Mouse (Mus musculus) midbrain, embryonic 15.5 days (tissue): Measurements from ENCODE around the gene Chd1. TPM values are rescaled to one million over a fixed set of nuclear protein-coding genes. Genes with fewer than 3 reads are reported as not detected.

Experiments
- ATAC-seq: fragments of 200-750 bp; cut with Nextera tagmentation; replicated peaks from 2 replicates; pipeline ENCODE4 v1.8.0; 2017; ENCODE audit warnings: moderate TSS enrichment
- H3K27ac ChIP-seq: fragments of 300-500 bp; sonication (generic); 2 replicates; pipeline ENCODE4 v1.5.1; 2015; ENCODE audit warnings: mild to moderate bottlenecking, inconsistent platforms
- H3K27me3 ChIP-seq: fragments of 300-500 bp; sonication (generic); replicated peaks from 2 replicates; pipeline ENCODE4 v1.6.1; 2015; ENCODE audit warnings: inconsistent platforms
- H3K36me3 ChIP-seq: fragments of 300-500 bp; sonication (generic); replicated peaks from 2 replicates; pipeline ENCODE4 v1.6.1; 2015; ENCODE audit warnings: inconsistent platforms
- H3K4me1 ChIP-seq: fragments of 300-500 bp; sonication (generic); 2 replicates; pipeline ENCODE4 v1.6.1; 2015; ENCODE audit warnings: inconsistent platforms
- H3K4me2 ChIP-seq: fragments of 300-500 bp; sonication (generic); 2 replicates; pipeline ENCODE4 v1.6.1; 2015; ENCODE audit warnings: inconsistent platforms, mild to moderate bottlenecking, moderate library complexity
- H3K4me3 ChIP-seq: fragments of 300-500 bp; sonication (generic); 2 replicates; pipeline ENCODE4 v1.5.1; 2015; ENCODE audit warnings: mild to moderate bottlenecking, inconsistent platforms
- H3K9ac ChIP-seq: fragments of 300-500 bp; sonication (generic); 2 replicates; pipeline ENCODE4 v1.6.1; 2015; ENCODE audit warnings: mild to moderate bottlenecking, inconsistent platforms
- H3K9me3 ChIP-seq: fragments of 300-500 bp; sonication (generic); 2 replicates; pipeline ENCODE4 v1.6.1; 2016; ENCODE audit warnings: inconsistent platforms
- WGBS: fragments of 180-500 bp; shearing (Covaris S2); methylation state at CpG from one replicate; pipeline ENCODE4 v1.1.7; 2015; ENCODE audit warnings: mixed read lengths; 5-methylcytosine and 5-hydroxymethylcytosine counted together
- polyA plus RNA-seq: library from polyadenylated mRNA; unstranded; fragments of >200 nt; fragmentation: Nextera tagmentation; extraction: Ambion mirVana; gene quantifications from 2 replicates; pipeline ENCODE4 v1.2.1, GENCODE M21; 2015

The Chd1 gene
- polyA plus RNA-seq = 16.3 and 16.5 TPM in 2 replicates

DNA sequence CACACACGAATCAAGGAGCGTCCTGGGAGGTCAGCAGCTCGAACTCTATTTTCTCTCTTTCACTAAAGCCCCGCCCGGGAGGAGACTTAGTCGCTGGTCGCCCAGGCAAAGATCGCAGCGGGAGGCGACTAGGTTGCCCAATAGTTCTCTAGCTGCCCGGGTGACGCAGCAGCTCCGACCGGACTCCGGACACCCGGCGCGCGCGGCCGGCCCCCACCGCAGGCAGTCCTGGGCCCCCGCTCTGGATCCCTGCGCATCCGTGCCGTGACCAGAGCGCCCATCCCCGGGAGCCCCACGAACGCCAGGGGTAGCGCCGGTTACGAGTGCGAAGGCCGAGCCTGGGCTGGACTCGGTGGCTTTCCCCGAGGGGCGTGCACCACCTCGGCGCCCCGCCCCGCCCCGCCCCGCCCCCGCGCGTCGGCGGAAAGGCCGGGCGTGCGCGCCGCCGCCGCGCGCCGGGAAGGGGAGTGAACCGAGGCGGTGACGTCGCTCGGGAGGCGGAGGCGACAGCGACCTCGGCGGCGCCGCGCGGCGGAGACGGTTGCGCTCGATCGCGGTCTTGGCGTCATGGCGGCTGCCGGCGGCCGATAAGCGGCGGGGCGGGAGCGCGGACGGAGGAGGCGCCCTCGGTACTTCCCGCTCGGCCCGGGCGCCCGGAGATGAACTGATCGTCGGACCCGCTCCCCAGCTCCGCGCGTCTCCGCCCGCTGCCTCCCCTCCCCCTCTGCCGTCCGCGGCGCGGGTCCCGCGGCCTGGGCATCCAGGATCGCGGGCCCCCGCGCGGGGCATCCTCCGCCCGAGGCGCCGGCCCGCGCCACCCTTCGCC lies at the start of gene Chd1:
Chd1 (plus strand) TSS at position 493 of the 826 bp plus-strand sequence.
- Histone ChIP-seq H3K27ac (peak within 1 kb of the TSS; percentile 96), H3K9me3 (no peaks in the 10 kb centered on the region), H3K27me3 (no peaks in the 10 kb centered on the region), H3K4me3 (peak within 1 kb of the TSS; percentile 59), H3K4me1 (peaks cover 37% of the 10 kb centered on the region), H3K9ac (peak within 1 kb of the TSS; percentile 88), H3K36me3 (peaks cover 5% of the 10 kb centered on the region; the same call in 1 of the 2 replicates), H3K4me2 (peak within 1 kb of the TSS; percentile 96)
- peak; percentile 95 for ATAC-seq
- whole genome bisulfite sequencing = under 1% methylated on average over 88 of the region's 124 CpGs

DNA sequence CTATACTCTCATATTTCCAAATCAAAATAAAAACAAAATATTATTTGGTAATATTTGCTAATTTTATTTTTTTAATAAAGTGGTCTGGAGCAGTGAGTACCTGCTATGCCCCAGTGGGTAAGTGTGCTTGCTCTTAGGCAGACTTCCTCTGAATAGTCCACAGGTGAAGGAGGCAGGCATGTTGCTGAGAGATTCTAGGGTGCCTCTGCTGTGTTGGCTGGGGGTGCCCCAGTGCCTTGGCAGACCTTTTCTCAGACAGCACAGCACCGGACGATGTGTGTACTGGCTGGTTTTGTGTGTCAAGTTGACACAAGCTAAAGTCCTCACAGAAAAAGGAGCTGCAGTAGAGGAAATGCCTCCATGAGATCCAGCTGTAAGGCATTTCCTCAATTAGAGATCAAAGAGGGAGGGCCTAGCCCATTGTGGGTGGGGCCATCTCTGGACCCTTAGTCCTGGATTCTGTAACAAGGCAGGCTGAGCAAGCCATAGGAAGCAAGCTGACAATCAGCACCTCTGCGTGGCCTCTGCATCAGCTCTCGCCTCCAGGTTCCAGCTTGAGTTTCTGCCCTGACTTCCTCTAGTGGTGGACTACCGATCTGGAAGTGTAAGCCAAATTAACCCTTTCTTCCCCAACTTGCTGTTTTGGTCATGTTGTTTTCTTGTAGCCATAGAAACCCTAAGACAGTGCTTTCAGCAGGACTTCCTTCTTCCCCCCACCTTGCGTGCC lies 47.7 kb upstream of the Chd1 start:
- Histone ChIP-seq H3K27ac (no peak overlapping the region), H3K4me2 (no peak overlapping the region), H3K9me3 (no peaks in the 10 kb centered on the region), H3K4me1 (no peaks in the 10 kb centered on the region), H3K4me3 (no peak overlapping the region), H3K27me3 (no peaks in the 10 kb centered on the region), H3K9ac (no peak overlapping the region), H3K36me3 (no peaks in the 10 kb centered on the region)
- WGBS = 29% methylated on average over 6 of the region's 6 CpGs
- no peak for ATAC-seq

DNA sequence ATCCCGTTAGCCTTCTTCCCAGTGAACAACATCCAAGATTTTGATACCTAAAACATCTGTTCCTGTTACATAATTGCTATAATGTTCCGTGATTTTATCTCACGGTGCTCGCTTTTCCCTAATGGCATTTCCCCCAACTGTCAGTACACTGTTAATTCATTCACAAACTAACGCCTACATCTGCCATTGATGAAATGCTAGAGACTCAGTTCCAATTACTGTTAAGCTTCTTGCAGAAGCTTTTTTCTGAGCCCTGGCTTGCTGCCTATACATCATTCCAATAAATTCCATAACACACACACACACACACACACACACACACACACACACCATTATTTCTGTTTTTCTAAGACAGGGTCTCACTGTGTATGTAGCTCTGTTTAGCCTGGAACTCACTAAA lies 31.9 kb upstream of the Chd1 start:
- no peaks in the 10 kb centered on the region for H3K27me3 ChIP-seq
- H3K9me3 ChIP-seq = no peaks in the 10 kb centered on the region
- WGBS = 69% methylated on average over 5 of the region's 5 CpGs
- no peaks in the 10 kb centered on the region for H3K36me3 ChIP-seq
- H3K4me2 ChIP-seq = no peak overlapping the region
- no peak overlapping the region for H3K4me3 ChIP-seq
- no peak overlapping the region for H3K27ac ChIP-seq
- H3K4me1 ChIP-seq = no peaks in the 10 kb centered on the region
- no peak for ATAC-seq
- H3K9ac ChIP-seq = no peak overlapping the region

DNA sequence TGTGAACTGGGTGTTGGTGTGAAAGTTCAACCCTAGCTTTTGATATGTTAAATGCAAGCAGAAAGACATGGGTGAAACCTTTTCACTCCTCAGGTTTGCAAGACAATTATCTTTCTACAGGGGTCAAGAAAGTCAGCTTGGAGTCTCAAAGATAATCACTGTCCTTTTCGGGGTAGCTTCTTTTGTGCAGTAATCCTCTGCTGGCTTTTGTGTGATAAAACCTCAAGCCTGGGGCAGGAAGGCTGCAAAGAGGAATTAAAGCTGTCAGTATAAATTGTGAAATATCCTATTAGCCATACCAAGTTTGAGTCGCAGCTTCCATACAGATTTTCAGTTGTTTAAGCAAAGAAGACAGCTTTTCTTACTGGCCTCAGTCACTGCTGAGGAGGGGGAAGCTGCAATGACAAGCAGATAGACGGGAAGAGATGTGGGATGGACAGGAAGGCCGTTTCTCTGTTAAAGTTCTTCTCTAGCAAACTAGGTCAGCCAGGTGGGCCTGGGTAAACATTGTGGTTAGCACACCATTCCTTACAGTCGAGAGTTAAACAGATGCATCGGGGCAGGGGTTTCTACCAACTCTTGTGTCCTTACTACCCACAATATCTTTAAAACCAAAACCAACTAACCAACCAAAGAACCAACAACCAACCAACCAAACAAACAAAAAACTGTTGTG lies 26.7 kb upstream of the Chd1 start:
- 3% methylated on average over 6 of the region's 6 CpGs for WGBS
- H3K36me3 ChIP-seq = no peaks in the 10 kb centered on the region
- H3K4me3 ChIP-seq = no peak overlapping the region
- no peak overlapping the region for H3K9ac ChIP-seq
- H3K4me1 ChIP-seq = no peaks in the 10 kb centered on the region
- no peak overlapping the region for H3K4me2 ChIP-seq
- H3K9me3 ChIP-seq = no peaks in the 10 kb centered on the region
- H3K27ac ChIP-seq = no peak overlapping the region
- ATAC-seq = no peak
- H3K27me3 ChIP-seq = no peaks in the 10 kb centered on the region

DNA sequence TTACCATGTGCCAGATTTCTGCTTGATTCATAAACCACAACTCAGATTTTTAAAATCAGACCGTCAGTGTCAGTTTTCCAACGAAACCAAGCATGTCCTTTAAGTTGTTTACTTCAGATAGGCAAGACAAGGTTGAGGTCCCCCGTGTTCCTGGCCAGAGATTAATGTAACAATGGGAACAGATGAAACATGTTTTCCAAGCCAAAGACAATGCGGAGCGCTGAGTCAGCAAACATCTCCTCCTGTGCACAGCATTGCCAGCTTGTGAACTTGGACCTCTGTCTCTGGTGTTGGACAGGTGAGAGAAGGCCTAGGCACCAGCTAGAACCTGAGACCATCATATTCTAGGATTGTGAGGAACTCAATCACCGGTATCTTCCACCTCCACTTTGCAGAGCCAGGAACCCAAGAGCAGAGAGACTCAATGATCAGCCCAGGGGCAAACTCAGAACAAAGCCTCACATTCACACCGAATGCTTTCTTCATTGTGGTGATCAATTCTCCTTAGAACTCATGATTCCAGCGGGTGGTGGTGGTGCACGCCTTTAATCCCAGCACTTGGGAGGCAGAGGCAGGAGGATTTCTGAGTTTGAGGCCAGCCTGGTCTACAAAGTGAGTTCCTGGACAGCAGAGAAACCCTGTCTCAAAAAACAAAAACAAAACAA lies 24.7 kb upstream of the Chd1 start:
- H3K4me2 ChIP-seq = no peak overlapping the region
- H3K36me3 ChIP-seq = no peaks in the 10 kb centered on the region
- no peak overlapping the region for H3K4me3 ChIP-seq
- H3K27ac ChIP-seq = no peak overlapping the region
- no peaks in the 10 kb centered on the region for H3K27me3 ChIP-seq
- WGBS = 88% methylated on average over 9 of the region's 9 CpGs
- no peak overlapping the region for H3K9ac ChIP-seq
- H3K4me1 ChIP-seq = no peaks in the 10 kb centered on the region
- no peaks in the 10 kb centered on the region for H3K9me3 ChIP-seq
- ATAC-seq = no peak

DNA sequence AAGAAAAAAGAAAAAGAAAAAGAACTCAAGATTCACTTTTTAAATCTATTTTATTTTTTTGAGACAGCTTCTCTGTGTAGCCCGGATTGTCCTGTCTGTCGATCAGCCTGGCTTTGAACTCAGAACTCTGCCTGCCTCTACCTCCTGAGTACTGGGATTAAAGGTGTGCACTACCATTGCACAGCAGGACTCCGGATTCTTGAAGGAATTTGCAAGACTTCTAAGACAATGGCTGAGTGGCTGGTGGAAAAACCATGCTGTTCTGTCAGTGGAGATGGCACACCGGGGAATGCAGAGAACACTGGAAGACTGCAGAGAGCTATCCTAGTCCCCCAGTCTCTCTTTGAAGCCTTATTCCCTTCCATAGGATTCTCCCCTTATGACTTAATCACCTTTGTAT lies 24.1 kb upstream of the Chd1 start:
- Histone ChIP-seq H3K27me3 (no peaks in the 10 kb centered on the region), H3K36me3 (no peaks in the 10 kb centered on the region), H3K27ac (no peak overlapping the region), H3K4me1 (no peaks in the 10 kb centered on the region), H3K4me3 (no peak overlapping the region), H3K9me3 (no peaks in the 10 kb centered on the region), H3K4me2 (no peak overlapping the region), H3K9ac (no peak overlapping the region)
- 68% methylated on average over 4 of the region's 4 CpGs for WGBS
- no peak for ATAC-seq

DNA sequence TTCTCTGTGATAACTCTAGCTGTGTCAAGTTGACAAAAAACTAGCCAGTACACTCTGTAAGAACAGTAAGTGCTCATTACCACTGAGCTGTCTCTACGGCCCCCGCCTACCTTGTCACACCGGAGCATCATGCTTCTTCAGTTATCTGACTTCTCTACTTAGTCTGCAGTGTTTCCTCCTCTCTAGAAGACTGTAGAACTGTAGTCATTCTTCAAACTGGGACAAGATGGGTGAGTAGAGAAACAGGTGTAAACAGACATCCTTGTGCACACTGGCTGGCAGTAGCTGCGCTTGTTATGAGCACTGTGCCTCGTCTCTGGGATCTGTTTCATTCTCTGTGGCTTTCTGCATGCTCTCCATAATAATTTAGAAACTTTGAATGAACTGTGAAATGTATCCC lies 18.4 kb upstream of the Chd1 start:
- no peak overlapping the region for H3K9ac ChIP-seq
- no peak overlapping the region for H3K4me3 ChIP-seq
- WGBS = 89% methylated on average over 5 of the region's 5 CpGs
- no peaks in the 10 kb centered on the region for H3K27me3 ChIP-seq
- no peaks in the 10 kb centered on the region for H3K4me1 ChIP-seq
- no peak overlapping the region for H3K27ac ChIP-seq
- no peak for ATAC-seq
- no peaks in the 10 kb centered on the region for H3K36me3 ChIP-seq
- H3K9me3 ChIP-seq = no peaks in the 10 kb centered on the region
- no peak overlapping the region for H3K4me2 ChIP-seq

DNA sequence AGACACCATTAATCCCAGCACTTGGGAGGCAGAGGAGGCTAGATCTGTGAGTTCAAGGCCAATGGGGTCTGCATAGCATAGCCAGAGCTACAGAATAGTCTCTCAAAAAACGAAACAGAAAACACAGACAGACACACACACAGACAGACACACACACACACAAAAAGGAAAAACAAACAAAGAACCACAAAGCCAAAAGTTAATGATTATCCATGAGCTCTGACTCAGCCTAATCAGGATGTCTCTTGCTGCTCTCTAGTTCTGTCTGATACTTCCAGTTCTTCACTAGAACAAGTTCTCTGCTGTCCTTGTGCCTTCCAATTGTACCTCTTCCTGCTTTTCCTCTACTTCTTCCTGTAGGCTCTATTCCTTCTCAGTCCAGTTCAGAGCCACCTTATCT lies 14.5 kb upstream of the Chd1 start:
- Histone ChIP-seq H3K4me3 (no peak overlapping the region), H3K9me3 (no peaks in the 10 kb centered on the region), H3K27me3 (no peaks in the 10 kb centered on the region), H3K27ac (no peak overlapping the region), H3K4me1 (no peaks in the 10 kb centered on the region), H3K36me3 (no peaks in the 10 kb centered on the region), H3K9ac (no peak overlapping the region), H3K4me2 (no peak overlapping the region)
- ATAC-seq = no peak
- 91% methylated on average over 1 of the region's 1 CpGs for WGBS

DNA sequence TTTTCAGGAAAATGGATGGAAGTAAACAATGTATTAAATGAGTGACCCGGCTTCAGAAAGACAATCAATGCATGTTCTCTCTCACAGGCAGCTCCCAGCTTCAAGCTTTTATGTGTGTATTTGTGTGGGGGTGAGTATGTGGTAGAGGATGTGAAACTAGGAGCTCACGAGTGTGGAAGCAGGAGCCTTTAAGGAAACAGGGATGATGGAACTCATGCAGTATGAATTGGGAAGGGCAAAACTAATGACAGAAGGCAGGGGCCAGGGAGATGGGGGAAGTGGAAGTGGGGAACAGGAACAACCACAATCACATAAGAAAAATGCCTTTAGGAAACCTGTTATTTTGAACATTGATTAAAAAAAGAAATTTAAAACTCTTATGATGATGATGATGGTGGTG lies 9.2 kb upstream of the Chd1 start:
- no peaks in the 10 kb centered on the region for H3K27me3 ChIP-seq
- 85% methylated on average over 2 of the region's 2 CpGs for WGBS
- no peaks in the 10 kb centered on the region for H3K36me3 ChIP-seq
- H3K9ac ChIP-seq = no peak overlapping the region
- H3K27ac ChIP-seq = no peak overlapping the region
- ATAC-seq = no peak
- no peaks in the 10 kb centered on the region for H3K4me1 ChIP-seq
- no peak overlapping the region for H3K4me3 ChIP-seq
- no peaks in the 10 kb centered on the region for H3K9me3 ChIP-seq
- H3K4me2 ChIP-seq = no peak overlapping the region

DNA sequence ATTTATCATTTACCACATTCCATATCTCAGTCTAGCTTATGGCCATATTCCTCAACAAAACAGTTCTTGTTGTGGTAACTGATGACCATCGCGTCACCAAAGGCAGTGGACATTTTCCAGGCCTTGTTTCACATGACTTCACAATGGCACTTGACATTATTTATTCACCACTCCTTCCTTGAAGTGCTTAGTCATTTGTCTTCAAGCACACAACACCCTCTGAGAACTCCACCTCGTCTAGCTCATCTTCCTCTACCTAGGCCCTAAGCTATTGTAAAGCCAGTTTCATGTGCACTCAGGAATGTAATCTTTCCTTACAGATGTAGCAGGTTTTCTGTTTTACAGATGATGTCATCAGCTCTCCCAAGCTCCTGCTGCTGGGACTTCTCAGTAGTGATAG lies 5.8 kb upstream of the Chd1 start:
- no peak overlapping the region for H3K4me2 ChIP-seq
- H3K27ac ChIP-seq = no peak overlapping the region
- H3K36me3 ChIP-seq = no peaks in the 10 kb centered on the region
- H3K9ac ChIP-seq = no peak overlapping the region
- no peaks in the 10 kb centered on the region for H3K9me3 ChIP-seq
- WGBS = 89% methylated on average over 3 of the region's 3 CpGs
- H3K4me3 ChIP-seq = no peak overlapping the region
- no peaks in the 10 kb centered on the region for H3K27me3 ChIP-seq
- H3K4me1 ChIP-seq = peaks cover 3% of the 10 kb centered on the region
- no peak for ATAC-seq

DNA sequence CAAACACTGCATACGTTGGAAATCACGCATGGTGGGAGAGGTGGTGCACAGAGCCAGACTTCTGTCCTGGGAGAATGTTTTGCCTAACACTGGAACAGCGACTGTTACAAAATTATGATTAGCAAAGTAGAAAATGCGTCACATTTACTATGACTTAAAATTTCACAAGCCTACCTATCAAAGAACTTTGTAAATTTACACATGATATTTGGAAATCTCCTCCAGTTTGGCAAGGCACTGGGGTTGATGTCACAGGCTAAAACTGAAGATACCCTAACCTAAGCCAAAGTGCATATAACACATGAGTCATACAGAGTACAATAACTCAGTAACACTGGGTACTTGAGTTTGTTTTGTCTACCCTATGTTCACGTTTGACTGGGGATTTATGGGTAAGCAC lies 3.3 kb upstream of the Chd1 start:
- no peak for ATAC-seq
- Histone ChIP-seq H3K9me3 (no peaks in the 10 kb centered on the region), H3K4me1 (peaks cover 12% of the 10 kb centered on the region), H3K9ac (no peak overlapping the region), H3K27ac (no peak overlapping the region), H3K4me2 (no peak overlapping the region), H3K4me3 (no peak overlapping the region), H3K36me3 (no peaks in the 10 kb centered on the region), H3K27me3 (no peaks in the 10 kb centered on the region)
- 93% methylated on average over 5 of the region's 5 CpGs for WGBS

DNA sequence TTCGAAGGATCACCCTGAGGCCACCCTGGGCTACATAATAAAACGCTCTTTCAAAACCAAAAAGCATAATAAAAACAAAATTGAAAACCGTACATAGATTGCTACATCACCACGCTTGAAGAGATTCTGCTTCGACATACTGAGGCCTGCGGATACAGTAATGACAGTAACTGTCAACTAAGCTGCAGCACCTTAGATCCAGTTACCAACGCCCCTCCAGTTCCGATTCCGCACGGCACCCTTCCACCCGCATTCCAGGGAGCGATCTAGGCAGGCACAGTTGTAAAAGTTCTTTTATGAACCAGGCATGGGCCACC lies 651 bp upstream of the Chd1 start:
- peak overlapping the region; percentile 88 for H3K9ac ChIP-seq

More for the DNA sequence above, 651 bp upstream of the Chd1 start:
- H3K27ac ChIP-seq = peak overlapping the region; percentile 96
- H3K9me3 ChIP-seq = no peaks in the 10 kb centered on the region
- H3K27me3 ChIP-seq = no peaks in the 10 kb centered on the region
- H3K4me1 ChIP-seq = peaks cover 34% of the 10 kb centered on the region
- ATAC-seq = no peak; the same call in 1 of the 2 replicates
- 4% methylated on average over 12 of the region's 12 CpGs for WGBS
- peaks cover 5% of the 10 kb centered on the region; the same call in 1 of the 2 replicates for H3K36me3 ChIP-seq
- peak overlapping the region; percentile 96 for H3K4me2 ChIP-seq
- peak overlapping the region; percentile 59 for H3K4me3 ChIP-seq
